Mouse (Mus musculus) fibroblast of lung, adult 2 months (primary cell): ENCODE measurements around the gene Rad50.

Experiments
- DNase-seq: peaks from one replicate; pipeline ENCODE4 v3.0.0-alpha.2; 2011; ENCODE audit warnings: low read depth

Gene Rad50

DNA sequence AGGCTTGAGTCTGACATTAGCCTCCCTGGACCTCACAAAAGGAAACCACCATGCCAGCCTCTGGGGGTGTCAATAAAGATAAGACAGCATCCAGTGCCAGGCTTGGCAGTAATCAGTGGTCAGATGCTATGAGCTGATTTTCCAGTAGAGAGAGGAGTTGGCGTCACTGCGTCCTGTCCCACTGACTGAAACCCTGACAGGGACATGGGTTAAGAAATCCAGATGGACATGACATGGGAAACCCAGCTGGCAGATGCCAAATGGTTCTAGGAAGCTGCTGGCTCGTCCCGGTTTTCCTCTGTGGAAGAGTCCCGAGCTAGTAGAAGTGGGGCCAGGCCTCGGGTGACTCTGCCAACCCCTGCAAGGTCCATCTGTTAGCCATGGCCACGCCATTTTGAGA lies 73.5 kb downstream of the Rad50 start:
- DNase-seq = no peak

DNA sequence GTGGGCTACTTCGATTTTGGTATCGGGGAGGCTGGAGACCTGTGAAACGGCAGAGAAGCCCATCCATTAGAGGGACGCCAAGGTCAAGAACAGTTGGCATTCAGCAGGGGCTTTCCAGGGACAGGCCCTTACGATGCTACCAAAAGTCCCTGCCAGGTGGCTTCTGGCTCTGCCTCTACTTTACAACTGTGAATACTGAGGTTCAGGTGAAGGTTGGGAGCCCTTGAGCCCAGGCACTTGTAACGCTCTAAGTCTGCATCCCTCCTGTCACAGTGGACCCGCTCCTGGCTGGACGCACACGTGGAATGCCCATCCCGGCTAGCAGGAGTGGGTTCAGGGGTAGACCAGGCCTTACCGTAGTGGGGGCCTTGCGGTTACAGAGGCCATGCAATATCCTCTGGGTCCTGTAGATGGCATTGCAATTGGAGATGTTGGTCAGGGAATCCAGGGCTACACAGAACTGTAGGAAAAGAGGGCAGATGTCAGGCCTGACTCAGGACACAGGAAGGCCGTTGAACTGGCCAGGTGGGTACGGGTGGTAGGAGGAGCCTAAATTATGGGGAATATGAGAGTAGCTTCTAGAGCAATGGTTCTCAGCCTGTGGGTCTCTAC lies 74.9 kb downstream of the Rad50 start:
- no peak for DNase-seq

- peak; percentile 51 for DNase-seq
Observed at GRCm38 (mm10) chr11:53627859-53628258, 79.3 kb downstream of the Rad50 start.

- no peak for DNase-seq
Observed at GRCm38 (mm10) chr11:53626802-53627373, 80.2 kb downstream of the Rad50 start.

- no peak for DNase-seq
Observed at GRCm38 (mm10) chr11:53624124-53624523, 83.0 kb downstream of the Rad50 start.

DNA sequence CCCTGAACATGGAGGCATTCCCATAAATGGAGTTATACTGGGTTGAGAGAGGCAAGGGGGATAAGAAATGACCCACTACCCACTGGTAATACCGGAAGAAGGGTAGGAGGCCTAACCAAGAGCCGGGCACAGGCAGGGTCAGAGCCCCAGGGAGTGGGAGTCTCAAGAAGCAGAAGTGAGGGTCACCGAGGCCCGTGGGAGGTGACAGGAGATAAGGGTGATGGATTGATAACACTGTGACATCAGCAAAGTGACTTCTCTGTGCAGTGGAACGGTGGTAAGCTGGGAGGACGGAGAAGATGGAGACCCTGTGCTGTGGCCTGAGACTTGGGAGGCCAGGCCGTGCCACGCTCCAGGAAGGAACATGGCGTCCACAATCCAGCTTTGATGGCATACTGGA lies 83.5 kb downstream of the Rad50 start:
- no peak for DNase-seq

DNA sequence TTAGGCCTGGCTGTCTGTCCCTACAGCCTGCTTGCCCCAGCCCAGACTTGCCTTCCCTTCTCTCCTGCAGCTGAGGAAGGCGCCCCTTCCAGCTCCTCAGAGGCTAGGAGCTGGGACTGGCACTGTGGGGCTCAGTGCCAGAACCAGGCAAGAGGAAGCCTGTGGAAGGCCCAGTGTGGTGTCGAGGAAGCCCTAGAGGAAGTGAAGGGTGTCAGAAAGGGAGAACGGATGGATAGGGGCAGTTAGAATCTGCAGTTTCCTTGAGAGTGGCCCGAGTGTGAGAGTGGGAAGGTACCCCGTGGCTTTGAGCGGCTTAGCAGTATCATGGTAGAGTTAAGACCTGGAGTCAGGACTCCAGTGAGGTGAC lies 84.7 kb downstream of the Rad50 start:
- DNase-seq = no peak

- DNase-seq = no peak
Observed at GRCm38 (mm10) chr11:53621582-53622439, 85.3 kb downstream of the Rad50 start.

DNA sequence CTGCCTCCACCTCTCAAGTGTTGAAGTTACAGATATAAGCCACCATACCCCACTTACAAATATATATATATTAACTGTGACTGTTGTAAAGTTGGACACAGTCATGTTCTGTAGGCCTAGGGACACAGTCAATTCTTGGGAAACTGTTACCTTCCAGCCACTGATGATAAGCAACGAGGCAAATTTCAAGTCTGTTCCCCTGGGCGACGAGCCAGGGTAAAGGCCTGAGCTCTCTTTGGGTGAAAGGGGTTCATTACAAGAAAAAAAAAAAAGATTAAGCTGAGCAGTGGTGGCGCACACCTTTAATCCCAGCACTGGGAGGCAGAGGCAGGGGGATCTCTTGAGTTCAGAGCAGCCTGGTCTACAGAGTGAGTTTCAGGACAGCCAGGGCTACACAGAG lies 87.0 kb downstream of the Rad50 start:
- DNase-seq = no peak

DNA sequence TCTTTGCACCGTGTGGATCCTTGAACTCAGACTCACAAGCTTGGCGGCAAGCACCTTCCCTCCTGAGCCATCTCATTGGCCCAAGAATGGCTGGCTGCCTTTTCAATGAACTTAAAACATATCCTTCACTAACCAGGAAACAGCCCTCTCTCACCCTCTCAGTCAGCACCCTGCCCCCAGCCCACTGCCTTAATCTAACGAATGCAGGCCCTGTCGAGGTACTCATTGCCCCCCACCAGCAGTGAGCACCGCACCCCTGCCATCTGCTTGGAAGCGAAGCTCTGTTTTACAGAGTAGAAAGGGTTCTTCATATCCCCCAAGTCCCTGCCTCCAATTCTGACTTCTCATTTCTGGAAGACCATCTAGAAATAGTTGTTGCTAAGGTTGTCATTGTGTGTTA lies 87.7 kb downstream of the Rad50 start:
- DNase-seq = no peak

- DNase-seq = no peak
Observed at GRCm38 (mm10) chr11:53618619-53619198, 88.4 kb downstream of the Rad50 start, which contains the start of gene Il4. TSS of gene Il4 (minus strand) at chr11:53618669.

DNA sequence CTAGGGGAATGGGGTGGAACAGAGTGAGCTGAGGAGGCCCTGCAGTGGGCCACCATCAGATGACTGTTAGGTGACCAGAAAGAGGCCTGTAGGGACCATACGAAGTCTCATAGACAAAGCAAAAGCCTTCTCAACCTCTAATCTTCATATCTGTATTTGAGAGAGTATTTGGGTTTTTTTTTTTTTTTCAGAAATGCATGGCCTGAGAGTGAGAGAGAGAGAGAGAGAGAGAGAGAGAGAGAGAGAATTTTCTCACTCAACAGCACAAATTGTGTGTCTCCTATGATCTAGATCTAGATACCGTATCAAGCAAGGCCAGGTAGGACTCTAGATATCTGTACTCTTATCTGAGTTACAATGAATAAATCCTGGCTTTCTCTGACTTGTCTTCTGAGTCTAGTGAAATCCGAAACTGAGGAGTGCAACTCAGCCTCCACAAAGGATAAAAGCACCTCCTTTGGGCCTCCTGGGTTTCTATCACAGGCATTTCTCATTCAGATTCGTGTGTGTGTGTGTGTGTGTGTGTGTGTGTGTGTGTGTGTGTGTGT lies 89.5 kb downstream of the Rad50 start:
- no peak for DNase-seq

- no peak for DNase-seq
Observed at GRCm38 (mm10) chr11:53616748-53617558, 90.2 kb downstream of the Rad50 start.

GRCm38 (mm10) chr11:53615575-53615974 lies 91.5 kb downstream of the Rad50 start:
- DNase-seq = no peak

DNA sequence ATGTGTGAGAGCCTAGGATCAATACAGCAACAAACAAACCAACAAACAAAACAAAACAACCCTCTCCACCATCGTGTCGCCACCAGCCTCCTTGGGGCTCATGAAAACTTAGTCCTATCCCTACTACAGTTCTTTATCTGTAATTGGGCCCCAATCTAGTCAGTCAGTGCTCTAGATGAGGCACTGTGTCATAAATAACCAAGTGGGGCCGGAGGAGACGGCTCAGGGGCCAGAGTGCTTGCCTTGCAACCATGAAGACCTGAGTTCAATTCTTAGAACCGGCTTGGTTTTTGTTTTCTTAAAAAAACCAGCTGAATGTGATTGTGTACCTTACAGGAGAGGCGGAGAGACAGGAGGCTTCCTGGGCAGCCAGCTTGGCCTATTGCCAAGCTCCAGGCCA lies 91.9 kb downstream of the Rad50 start:
- no peak for DNase-seq

- DNase-seq = no peak
Observed at GRCm38 (mm10) chr11:53609672-53610071, 97.4 kb downstream of the Rad50 start.

DNA sequence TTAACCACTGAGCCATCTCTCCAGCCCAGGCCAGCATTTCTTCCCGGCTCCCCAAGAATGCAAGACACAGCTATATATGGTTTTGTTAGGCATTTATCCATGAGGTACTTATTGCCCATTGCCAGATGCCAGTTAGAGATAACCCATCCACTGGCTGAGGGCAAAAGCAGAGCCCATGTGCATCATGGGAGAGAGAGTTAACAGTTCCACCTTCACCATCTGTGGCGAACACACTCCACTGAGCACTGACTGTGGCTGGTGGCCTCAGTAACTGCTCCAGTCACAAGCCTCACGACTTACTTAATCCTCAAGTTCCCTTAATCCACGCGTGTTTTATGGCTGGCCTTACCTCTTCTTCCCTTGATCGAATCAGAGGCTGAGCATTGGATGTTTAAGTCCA lies 97.9 kb downstream of the Rad50 start:
- no peak for DNase-seq

- DNase-seq = no peak
Observed at GRCm38 (mm10) chr11:53605609-53606008, 101.5 kb downstream of the Rad50 start.

DNA sequence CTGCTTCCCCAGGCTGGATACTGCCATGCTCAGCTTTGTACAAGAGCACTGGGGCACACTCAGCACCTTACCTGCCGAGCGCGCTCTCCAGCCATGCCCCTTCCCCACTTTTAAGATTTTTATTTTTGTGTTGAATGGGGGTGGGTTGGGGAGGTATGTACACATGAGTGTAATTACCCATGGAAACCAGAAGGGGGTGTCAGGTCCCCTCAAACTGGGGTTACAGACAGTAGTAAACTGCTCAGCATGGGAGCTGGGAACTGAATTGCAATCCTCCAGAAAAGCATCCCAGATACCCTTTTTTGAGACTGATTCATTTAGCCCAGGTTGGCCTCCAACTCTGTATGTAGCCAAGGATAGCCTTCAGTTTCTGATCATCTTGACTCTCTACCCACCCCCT lies 102.1 kb downstream of the Rad50 start:
- no peak for DNase-seq
